Mouse (Mus musculus) embryonic fibroblast, embryonic 13.5 days (primary cell): ENCODE results near the gene Sapcd2. TPM values are rescaled to one million over a fixed set of nuclear protein-coding genes. Genes with fewer than 3 reads are reported as not detected.
A peak's percentile ranks its signal among the peaks of the same experiment; 100 is the strongest.

ENCODE experiments used
- H3K27ac ChIP-seq: 2 replicates; pipeline ENCODE4 v1.5.1; 2012; ENCODE audit warnings: low read length, control low read depth, inconsistent platforms; ENCODE audit not compliant: insufficient read depth
- H3K4me1 ChIP-seq: 2 replicates; pipeline ENCODE4 v1.6.1; 2011; ENCODE audit warnings: low read length; ENCODE audit not compliant: control insufficient read depth, insufficient read depth
- H3K4me3 ChIP-seq: 2 replicates; pipeline ENCODE4 v1.5.1; 2011; ENCODE audit warnings: mild to moderate bottlenecking, control low read depth, low read length; ENCODE audit not compliant: insufficient read depth
- CTCF ChIP-seq: IDR thresholded peaks from 2 replicates; pipeline ENCODE4 v1.5.1; 2011; ENCODE audit warnings: mild to moderate bottlenecking, control low read depth, low read length, moderate library complexity, borderline replicate concordance; ENCODE audit not compliant: insufficient read depth
- POLR2A ChIP-seq: IDR thresholded peaks from 2 replicates; pipeline ENCODE4 v1.6.1; 2011; ENCODE audit warnings: low read depth, mild to moderate bottlenecking, control low read depth, low read length, moderate library complexity
- polyA plus RNA-seq: library from polyadenylated mRNA; stranded (reverse); fragments of >200 nt; gene quantifications from 2 replicates; pipeline ENCODE4 v1.2.4, GENCODE M21; 2011; ENCODE audit warnings: low read depth; ENCODE audit not compliant: missing spikeins, insufficient read length

Gene Sapcd2
- 3.3 and 5.2 TPM in 2 replicates for polyA plus RNA-seq

GRCm38 (mm10) chr2:25371764-25372643, at the start of gene Sapcd2:
Sapcd2 (plus strand) TSS chr2:25372321.
- Histone ChIP-seq H3K4me1 (no peaks in the 10 kb centered on the region), H3K4me3 (peak within 1 kb of the TSS; percentile 73), H3K27ac (peak within 1 kb of the TSS; percentile 10)
- TF ChIP-seq CTCF: no peak
- TF ChIP-seq POLR2A: peak; percentile 77

- no peak overlapping the region for H3K4me3 ChIP-seq
- no peak overlapping the region for H3K27ac ChIP-seq
- no peak for TF ChIP-seq CTCF
- no peak for TF ChIP-seq POLR2A
Measured at GRCm38 (mm10) chr2:25326036-25326435, 46.1 kb upstream of the Sapcd2 start.

DNA sequence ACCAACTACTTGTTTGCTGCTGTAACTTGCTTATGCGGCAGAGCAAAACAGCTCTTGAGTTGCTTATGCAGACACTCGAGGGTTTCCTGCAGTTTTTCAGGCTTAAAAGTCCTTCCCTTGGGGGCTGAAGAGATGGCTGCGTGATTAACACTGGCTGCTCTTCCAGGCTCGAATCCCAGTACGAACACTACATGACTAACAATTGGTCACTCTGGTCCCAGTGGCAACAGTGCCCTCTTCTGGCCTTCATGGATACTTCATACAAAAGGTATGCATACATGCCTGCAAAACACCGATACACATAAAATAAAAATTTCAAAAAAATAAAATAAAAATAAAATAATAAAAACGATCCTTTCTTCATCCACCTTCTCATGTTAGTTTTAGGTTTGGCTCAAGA, 43.7 kb upstream of the Sapcd2 start:
- Histone ChIP-seq H3K4me3 (no peak overlapping the region), H3K4me1 (0 out of 2 replicates have a peak, but pooled peaks cover 3% of the 10 kb centered on the region), H3K27ac (no peak overlapping the region)
- no peak for TF ChIP-seq POLR2A
- TF ChIP-seq CTCF: no peak

More at GRCm38 (mm10) chr2:25326036-25326435, 46.1 kb upstream of the Sapcd2 start:
- no peaks in the 10 kb centered on the region for H3K4me1 ChIP-seq

DNA sequence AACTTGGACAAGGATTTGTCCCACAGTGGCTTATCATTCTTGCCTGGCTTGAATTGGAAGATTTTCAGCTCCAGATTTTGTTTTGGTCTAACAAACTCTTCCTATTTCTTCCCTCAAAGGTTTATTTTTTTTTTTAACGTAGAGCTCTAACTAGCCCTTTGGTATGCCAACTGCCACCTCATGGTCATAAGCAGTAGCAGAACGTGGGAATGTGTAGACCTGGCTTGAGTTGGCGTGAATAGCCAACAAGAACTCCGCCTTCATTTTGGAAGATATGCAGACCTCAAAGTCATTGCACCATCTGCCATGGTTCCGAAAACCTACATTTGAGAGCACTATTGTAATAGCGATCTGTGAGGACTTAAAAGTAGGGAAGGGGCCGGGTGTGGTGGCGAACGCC, 40.7 kb upstream of the Sapcd2 start:
- no peak overlapping the region for H3K27ac ChIP-seq

GRCm38 (mm10) chr2:25332286-25333160, 39.6 kb upstream of the Sapcd2 start, which contains the start of gene Man1b1:
Man1b1 (plus strand) TSS chr2:25332338.
- H3K4me3 ChIP-seq: peak within 1 kb of the TSS; percentile 82
- 0 out of 2 replicates have a peak, but pooled peaks cover 3% of the 10 kb centered on the region for H3K4me1 ChIP-seq
- peak; percentile 90 for TF ChIP-seq POLR2A
- peak; percentile 7; the same call in 1 of the 2 replicates for TF ChIP-seq CTCF
- H3K27ac ChIP-seq: 0 out of 2 replicates have a peak within 1 kb of the TSS, but pooled peaks have one; percentile 12

More for the DNA sequence above, 40.7 kb upstream of the Sapcd2 start:
- TF ChIP-seq CTCF: no peak
- TF ChIP-seq POLR2A: no peak
- H3K4me1 ChIP-seq: 0 out of 2 replicates have a peak, but pooled peaks cover 3% of the 10 kb centered on the region
- H3K4me3 ChIP-seq: peak overlapping the region; percentile 82

DNA sequence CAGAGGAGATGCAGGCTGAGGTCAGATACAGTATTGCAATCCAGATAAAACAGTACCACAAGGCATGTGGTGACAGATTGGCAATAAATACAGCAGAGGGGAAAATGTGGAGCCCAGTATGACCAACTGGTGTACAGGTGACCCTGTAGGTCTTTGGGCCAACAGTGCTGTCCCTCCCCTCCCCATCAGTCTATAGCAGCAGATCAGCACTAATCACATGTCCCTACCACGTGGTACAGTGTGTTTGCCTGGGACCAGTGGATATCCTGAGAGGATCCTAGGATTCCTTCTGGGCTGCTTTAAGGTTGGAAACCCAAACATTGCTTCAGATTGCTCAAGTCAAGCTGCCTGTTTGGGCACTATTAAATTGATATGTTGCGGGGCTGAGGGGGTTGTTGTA, 38.6 kb upstream of the Sapcd2 start:
- H3K27ac ChIP-seq: no peak overlapping the region
- H3K4me1 ChIP-seq: 0 out of 2 replicates have a peak, but pooled peaks cover 3% of the 10 kb centered on the region
- peak overlapping the region; percentile 82 for H3K4me3 ChIP-seq
- TF ChIP-seq CTCF: no peak
- TF ChIP-seq POLR2A: no peak

DNA sequence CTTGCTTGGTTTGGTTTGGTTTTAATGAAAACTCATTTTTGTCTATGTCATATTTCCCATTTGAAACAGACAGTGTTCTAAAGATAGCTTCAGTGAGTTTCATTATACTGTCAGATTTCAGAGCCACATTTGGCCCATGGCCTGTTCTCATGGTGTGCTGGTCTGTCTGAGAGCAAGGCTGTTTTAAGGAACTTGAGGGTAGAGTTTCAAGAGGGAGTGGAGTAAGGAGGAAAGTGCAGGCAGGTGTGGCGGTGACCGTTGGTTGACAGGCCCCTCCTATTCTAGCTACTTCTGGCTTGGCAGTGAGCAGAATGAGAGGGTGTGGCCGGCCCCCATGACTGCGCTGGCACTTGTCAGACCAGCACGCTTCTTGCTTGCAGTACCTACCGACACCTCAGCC, 33.8 kb upstream of the Sapcd2 start:
- TF ChIP-seq CTCF: no peak
- TF ChIP-seq POLR2A: no peak
- no peaks in the 10 kb centered on the region for H3K4me1 ChIP-seq
- no peak overlapping the region for H3K27ac ChIP-seq
- no peak overlapping the region for H3K4me3 ChIP-seq

GRCm38 (mm10) chr2:25348162-25348561, 24.0 kb upstream of the Sapcd2 start:
- H3K4me3 ChIP-seq: no peak overlapping the region
- H3K27ac ChIP-seq: no peak overlapping the region
- TF ChIP-seq CTCF (no peak), POLR2A (no peak)
- no peaks in the 10 kb centered on the region for H3K4me1 ChIP-seq

DNA sequence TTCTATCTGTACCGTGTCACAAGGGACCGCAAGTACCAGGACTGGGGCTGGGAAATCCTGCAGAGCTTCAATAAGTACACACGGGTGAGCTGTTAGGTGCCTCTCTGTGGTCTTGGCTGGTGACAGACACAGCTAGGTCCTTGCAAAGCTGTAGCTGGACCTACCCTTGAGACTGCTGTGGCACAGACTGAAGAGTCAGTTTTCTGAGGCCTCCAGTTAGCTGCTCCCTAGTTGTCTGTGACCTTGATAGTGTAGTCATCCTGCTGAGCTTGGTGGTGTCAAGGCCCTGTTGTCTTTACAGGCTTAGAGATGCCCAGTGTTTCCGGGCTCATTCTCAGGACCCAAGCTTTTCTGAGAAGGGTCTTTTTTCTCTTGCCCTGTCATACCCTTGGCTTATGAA, 22.6 kb upstream of the Sapcd2 start:
- no peak for TF ChIP-seq POLR2A
- TF ChIP-seq CTCF: no peak
- no peak overlapping the region for H3K27ac ChIP-seq
- no peaks in the 10 kb centered on the region for H3K4me1 ChIP-seq
- no peak overlapping the region for H3K4me3 ChIP-seq

DNA sequence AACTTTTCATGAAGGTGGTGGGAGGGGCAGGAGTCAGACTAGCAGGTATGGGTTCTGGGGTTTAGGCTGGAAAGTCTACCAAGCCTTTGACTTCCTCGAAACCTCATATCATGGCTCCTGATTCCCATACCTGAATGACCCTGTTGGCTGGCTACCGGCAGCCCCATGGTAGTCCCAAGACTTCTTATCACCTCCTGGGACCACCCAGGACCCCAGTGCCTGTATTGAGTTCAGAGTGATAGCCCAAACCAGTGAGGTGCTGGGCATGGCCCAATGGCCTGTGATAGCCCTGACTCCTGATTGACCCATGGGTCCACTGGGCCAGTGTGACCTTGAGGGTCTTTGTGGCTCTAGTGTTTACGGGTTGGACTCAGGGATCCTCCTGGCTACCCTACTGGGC, 21.4 kb upstream of the Sapcd2 start:
- no peak overlapping the region for H3K4me3 ChIP-seq
- no peak overlapping the region for H3K27ac ChIP-seq
- no peaks in the 10 kb centered on the region for H3K4me1 ChIP-seq
- no peak for TF ChIP-seq CTCF
- TF ChIP-seq POLR2A: no peak
